Mouse (Mus musculus) hindbrain, embryonic 12.5 days (tissue): Measurements from ENCODE around the gene Ihh. TPM values are rescaled to one million over a fixed set of nuclear protein-coding genes. Genes with fewer than 3 reads are reported as not detected.

ENCODE experiments used
- ATAC-seq: fragments of 200-750 bp; cut with Nextera tagmentation; 2 replicates; pipeline ENCODE4 v1.8.0; 2017; ENCODE audit warnings: moderate TSS enrichment; ENCODE audit not compliant: low FRiP score
- H3K27ac ChIP-seq: fragments of 300-500 bp; sonication (generic); 2 replicates; pipeline ENCODE4 v1.5.1; 2016; ENCODE audit warnings: mild to moderate bottlenecking
- H3K27me3 ChIP-seq: fragments of 300-500 bp; sonication (generic); 2 replicates; pipeline ENCODE4 v1.6.1; 2016; ENCODE audit warnings: mild to moderate bottlenecking
- H3K36me3 ChIP-seq: fragments of 300-500 bp; sonication (generic); 2 replicates; pipeline ENCODE4 v1.6.1; 2016; ENCODE audit warnings: mild to moderate bottlenecking
- H3K4me1 ChIP-seq: fragments of 300-500 bp; sonication (generic); 2 replicates; pipeline ENCODE4 v1.6.1; 2016
- H3K4me2 ChIP-seq: fragments of 300-500 bp; sonication (generic); replicated peaks from 2 replicates; pipeline ENCODE4 v1.6.1; 2016; ENCODE audit warnings: mild to moderate bottlenecking
- H3K4me3 ChIP-seq: fragments of 300-500 bp; sonication (generic); 2 replicates; pipeline ENCODE4 v1.5.1; 2016; ENCODE audit warnings: mild to moderate bottlenecking
- H3K9ac ChIP-seq: fragments of 300-500 bp; sonication (generic); 2 replicates; pipeline ENCODE4 v1.6.1; 2016; ENCODE audit warnings: mild to moderate bottlenecking, moderate library complexity
- H3K9me3 ChIP-seq: fragments of 300-500 bp; sonication (generic); replicated peaks from 2 replicates; pipeline ENCODE4 v1.6.1; 2016; ENCODE audit warnings: mild to moderate bottlenecking
- WGBS: fragments of 180-500 bp; shearing (Covaris S2); methylation state at CpG from one replicate; pipeline ENCODE4 v1.1.7; 2016; 5-methylcytosine and 5-hydroxymethylcytosine counted together
- polyA plus RNA-seq: library from polyadenylated mRNA; unstranded; fragments of >200 nt; fragmentation: Nextera tagmentation; extraction: Ambion mirVana; gene quantifications from 2 replicates; pipeline ENCODE4 v1.2.1, GENCODE M21; 2016

Ihh gene
- polyA plus RNA-seq = 0.14 and 0.83 TPM in 2 replicates

GRCm38 (mm10) chr1:74951556-74952210 lies at the start of gene Ihh:
Ihh (minus strand) TSS chr1:74951672.
- no peaks in the 10 kb centered on the region for H3K9me3 ChIP-seq
- H3K36me3 ChIP-seq = no peaks in the 10 kb centered on the region
- peak within 1 kb of the TSS; percentile 37 for H3K4me3 ChIP-seq
- H3K9ac ChIP-seq = peak within 1 kb of the TSS; percentile 43
- H3K27ac ChIP-seq = no peak within 1 kb of the TSS
- H3K4me2 ChIP-seq = peak within 1 kb of the TSS; percentile 58
- H3K27me3 ChIP-seq = peaks cover 96% of the 10 kb centered on the region
- 3% methylated on average over 34 of the region's 55 CpGs for WGBS
- no peak for ATAC-seq
- peaks cover 32% of the 10 kb centered on the region for H3K4me1 ChIP-seq

GRCm38 (mm10) chr1:75001183-75001582 lies 49.7 kb upstream of the Ihh start:
- 70% methylated on average over 6 of the region's 6 CpGs for WGBS
- H3K9ac ChIP-seq = no peak overlapping the region
- ATAC-seq = no peak
- no peak overlapping the region for H3K27ac ChIP-seq
- H3K4me3 ChIP-seq = no peak overlapping the region
- no peaks in the 10 kb centered on the region for H3K36me3 ChIP-seq
- H3K9me3 ChIP-seq = no peaks in the 10 kb centered on the region
- no peaks in the 10 kb centered on the region for H3K4me1 ChIP-seq
- no peak overlapping the region for H3K4me2 ChIP-seq
- H3K27me3 ChIP-seq = no peaks in the 10 kb centered on the region

- no peak for ATAC-seq
- no peak overlapping the region for H3K9ac ChIP-seq
- 0% methylated on average over 1 of the region's 1 CpGs for WGBS
Measured at GRCm38 (mm10) chr1:75000496-75000895, 49.0 kb upstream of the Ihh start.

GRCm38 (mm10) chr1:74999173-74999572 lies 47.7 kb upstream of the Ihh start:
- no peaks in the 10 kb centered on the region for H3K9me3 ChIP-seq
- H3K36me3 ChIP-seq = no peaks in the 10 kb centered on the region
- 90% methylated on average over 5 of the region's 5 CpGs for WGBS
- no peak overlapping the region for H3K4me3 ChIP-seq
- H3K4me1 ChIP-seq = no peaks in the 10 kb centered on the region
- H3K4me2 ChIP-seq = no peak overlapping the region
- H3K27me3 ChIP-seq = no peaks in the 10 kb centered on the region
- ATAC-seq = no peak
- no peak overlapping the region for H3K27ac ChIP-seq
- no peak overlapping the region for H3K9ac ChIP-seq

More at GRCm38 (mm10) chr1:75000496-75000895, 49.0 kb upstream of the Ihh start:
- Histone ChIP-seq H3K4me3 (no peak overlapping the region), H3K27ac (no peak overlapping the region), H3K27me3 (no peaks in the 10 kb centered on the region), H3K4me2 (no peak overlapping the region), H3K36me3 (no peaks in the 10 kb centered on the region), H3K9me3 (no peaks in the 10 kb centered on the region), H3K4me1 (no peaks in the 10 kb centered on the region)

- ATAC-seq = no peak
- no peak overlapping the region for H3K4me3 ChIP-seq
- no peaks in the 10 kb centered on the region for H3K9me3 ChIP-seq
- H3K4me1 ChIP-seq = no peaks in the 10 kb centered on the region
- no peak overlapping the region for H3K4me2 ChIP-seq
- H3K9ac ChIP-seq = no peak overlapping the region
- no peaks in the 10 kb centered on the region for H3K36me3 ChIP-seq
- H3K27me3 ChIP-seq = no peaks in the 10 kb centered on the region
- H3K27ac ChIP-seq = no peak overlapping the region
- 90% methylated on average over 2 of the region's 2 CpGs for WGBS
Measured at GRCm38 (mm10) chr1:74997231-74997630, 45.8 kb upstream of the Ihh start.

- no peaks in the 10 kb centered on the region for H3K9me3 ChIP-seq
- H3K9ac ChIP-seq = no peak overlapping the region
- 81% methylated on average over 8 of the region's 8 CpGs for WGBS
- no peak overlapping the region for H3K4me3 ChIP-seq
- H3K4me1 ChIP-seq = peaks cover 9% of the 10 kb centered on the region
- no peak overlapping the region for H3K27ac ChIP-seq
- no peak overlapping the region for H3K4me2 ChIP-seq
- H3K27me3 ChIP-seq = no peaks in the 10 kb centered on the region
- ATAC-seq = no peak
- H3K36me3 ChIP-seq = no peaks in the 10 kb centered on the region
Measured at GRCm38 (mm10) chr1:74977001-74977400, 25.5 kb upstream of the Ihh start.

GRCm38 (mm10) chr1:74975936-74976335 lies 24.5 kb upstream of the Ihh start:
- no peaks in the 10 kb centered on the region for H3K36me3 ChIP-seq
- H3K9me3 ChIP-seq = no peaks in the 10 kb centered on the region
- H3K4me3 ChIP-seq = no peak overlapping the region
- ATAC-seq = no peak
- H3K27me3 ChIP-seq = no peaks in the 10 kb centered on the region
- no peak overlapping the region for H3K4me2 ChIP-seq
- WGBS = 100% methylated on average over 1 of the region's 1 CpGs
- H3K27ac ChIP-seq = no peak overlapping the region
- H3K4me1 ChIP-seq = peaks cover 9% of the 10 kb centered on the region
- H3K9ac ChIP-seq = no peak overlapping the region

- Histone ChIP-seq H3K9ac (no peak overlapping the region), H3K9me3 (no peaks in the 10 kb centered on the region), H3K36me3 (no peaks in the 10 kb centered on the region), H3K27ac (no peak overlapping the region), H3K4me3 (no peak overlapping the region), H3K4me1 (peaks cover 6% of the 10 kb centered on the region), H3K27me3 (no peaks in the 10 kb centered on the region), H3K4me2 (no peak overlapping the region)
- 82% methylated on average over 6 of the region's 6 CpGs for WGBS
- ATAC-seq = no peak
Measured at GRCm38 (mm10) chr1:74973590-74973989, 22.1 kb upstream of the Ihh start.

- H3K27me3 ChIP-seq = no peaks in the 10 kb centered on the region
- H3K9ac ChIP-seq = no peak overlapping the region
- H3K4me1 ChIP-seq = no peaks in the 10 kb centered on the region
- no peak overlapping the region for H3K4me2 ChIP-seq
- WGBS = 68% methylated on average over 4 of the region's 4 CpGs
- H3K9me3 ChIP-seq = no peaks in the 10 kb centered on the region
- ATAC-seq = no peak
- H3K27ac ChIP-seq = no peak overlapping the region
- no peak overlapping the region for H3K4me3 ChIP-seq
- no peaks in the 10 kb centered on the region for H3K36me3 ChIP-seq
Measured at GRCm38 (mm10) chr1:74971353-74972050, 20.0 kb upstream of the Ihh start.

- 78% methylated on average over 8 of the region's 8 CpGs for WGBS
- Histone ChIP-seq H3K27me3 (0 out of 2 replicates have a peak, but pooled peaks cover 5% of the 10 kb centered on the region), H3K4me2 (no peak overlapping the region), H3K9ac (no peak overlapping the region), H3K4me1 (peaks cover 6% of the 10 kb centered on the region; the same call in 1 of the 2 replicates), H3K27ac (no peak overlapping the region), H3K9me3 (no peaks in the 10 kb centered on the region), H3K4me3 (no peak overlapping the region), H3K36me3 (no peaks in the 10 kb centered on the region)
- ATAC-seq = no peak
Measured at GRCm38 (mm10) chr1:74967962-74968580, 16.6 kb upstream of the Ihh start.

- WGBS = 15% methylated on average over 16 of the region's 16 CpGs
- no peak overlapping the region for H3K27ac ChIP-seq
- H3K36me3 ChIP-seq = no peaks in the 10 kb centered on the region
- H3K4me3 ChIP-seq = 0 out of 2 replicates have a peak overlapping the region, but pooled peaks have one; percentile 6
- H3K9ac ChIP-seq = peak overlapping the region; percentile 36; the same call in 1 of the 2 replicates
- H3K27me3 ChIP-seq = peaks cover 5% of the 10 kb centered on the region; the same call in 1 of the 2 replicates
- no peaks in the 10 kb centered on the region for H3K9me3 ChIP-seq
- peaks cover 6% of the 10 kb centered on the region; the same call in 1 of the 2 replicates for H3K4me1 ChIP-seq
- peak overlapping the region; percentile 47 for H3K4me2 ChIP-seq
- no peak for ATAC-seq
Measured at GRCm38 (mm10) chr1:74964494-74965215, 13.2 kb upstream of the Ihh start.

GRCm38 (mm10) chr1:74962853-74963227 lies 11.4 kb upstream of the Ihh start:
- no peaks in the 10 kb centered on the region for H3K9me3 ChIP-seq
- no peak overlapping the region for H3K9ac ChIP-seq
- no peak overlapping the region for H3K4me2 ChIP-seq
- WGBS = 87% methylated on average over 5 of the region's 5 CpGs
- peaks cover 13% of the 10 kb centered on the region; the same call in 1 of the 2 replicates for H3K27me3 ChIP-seq
- H3K27ac ChIP-seq = no peak overlapping the region
- no peaks in the 10 kb centered on the region for H3K36me3 ChIP-seq
- peaks cover 6% of the 10 kb centered on the region; the same call in 1 of the 2 replicates for H3K4me1 ChIP-seq
- ATAC-seq = no peak
- H3K4me3 ChIP-seq = no peak overlapping the region
